Mouse (Mus musculus) thymus, postnatal 25 days (tissue): ENCODE data around the gene Saxo1.

Source experiments
- DNase-seq: peaks from one replicate; pipeline ENCODE4 v3.0.0; 2022

The Saxo1 gene

DNA sequence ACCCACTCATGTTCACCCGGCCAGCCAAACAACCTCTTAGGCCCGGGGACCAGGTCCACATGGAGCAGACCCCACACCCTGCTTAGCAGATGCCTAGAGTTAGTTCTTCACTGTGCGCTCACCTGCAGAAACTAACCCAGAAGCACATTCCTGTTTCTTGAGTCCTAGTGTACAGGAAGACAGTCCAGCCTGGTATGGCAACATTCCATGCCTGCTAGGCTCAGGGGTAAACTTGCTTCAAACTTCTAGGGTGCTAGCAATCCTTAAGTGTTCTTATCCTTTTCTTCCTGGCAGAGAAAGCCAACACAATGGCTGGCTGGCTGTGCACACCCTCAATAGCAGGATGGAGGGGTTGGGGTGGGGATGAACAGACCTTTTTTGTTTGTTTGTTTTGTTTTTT, 147.2 kb downstream of the Saxo1 start:
- DNase-seq = no peak

DNA sequence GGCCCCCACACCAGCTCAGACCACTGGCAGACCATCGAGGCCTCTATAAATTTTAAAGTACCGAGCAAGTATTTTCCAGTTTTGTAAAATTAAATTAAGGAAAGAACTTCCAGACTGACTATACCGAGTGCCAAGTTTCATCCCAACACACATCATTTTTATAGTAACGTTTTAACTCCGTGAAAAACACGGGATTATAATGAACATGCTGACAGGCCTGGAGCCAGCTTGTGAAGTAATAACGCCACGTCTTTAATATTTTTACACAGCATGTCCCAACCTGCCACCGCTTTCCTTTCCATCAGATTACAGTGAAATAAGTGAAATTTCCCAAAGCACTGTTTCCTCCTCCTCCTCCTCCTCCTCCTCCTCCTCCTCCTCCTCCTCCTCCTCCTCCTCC, 149.7 kb downstream of the Saxo1 start:
- no peak for DNase-seq

DNA sequence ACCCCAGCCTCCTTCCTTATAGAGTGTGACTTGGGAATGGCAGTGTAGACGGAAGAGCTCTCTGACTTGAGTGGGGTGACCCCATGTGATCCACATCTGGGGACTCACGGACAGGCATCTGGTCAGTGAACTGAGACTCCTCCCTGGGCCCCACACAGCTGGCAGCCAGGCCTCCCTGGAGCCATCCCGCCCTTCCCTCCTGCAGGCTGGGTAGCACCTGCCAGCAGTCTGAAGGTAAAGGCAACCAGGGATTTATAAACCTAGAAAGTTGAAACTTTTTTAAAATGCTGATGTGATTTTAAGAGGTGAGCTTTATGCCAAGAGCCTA, 151.0 kb downstream of the Saxo1 start:
- DNase-seq = no peak

DNA sequence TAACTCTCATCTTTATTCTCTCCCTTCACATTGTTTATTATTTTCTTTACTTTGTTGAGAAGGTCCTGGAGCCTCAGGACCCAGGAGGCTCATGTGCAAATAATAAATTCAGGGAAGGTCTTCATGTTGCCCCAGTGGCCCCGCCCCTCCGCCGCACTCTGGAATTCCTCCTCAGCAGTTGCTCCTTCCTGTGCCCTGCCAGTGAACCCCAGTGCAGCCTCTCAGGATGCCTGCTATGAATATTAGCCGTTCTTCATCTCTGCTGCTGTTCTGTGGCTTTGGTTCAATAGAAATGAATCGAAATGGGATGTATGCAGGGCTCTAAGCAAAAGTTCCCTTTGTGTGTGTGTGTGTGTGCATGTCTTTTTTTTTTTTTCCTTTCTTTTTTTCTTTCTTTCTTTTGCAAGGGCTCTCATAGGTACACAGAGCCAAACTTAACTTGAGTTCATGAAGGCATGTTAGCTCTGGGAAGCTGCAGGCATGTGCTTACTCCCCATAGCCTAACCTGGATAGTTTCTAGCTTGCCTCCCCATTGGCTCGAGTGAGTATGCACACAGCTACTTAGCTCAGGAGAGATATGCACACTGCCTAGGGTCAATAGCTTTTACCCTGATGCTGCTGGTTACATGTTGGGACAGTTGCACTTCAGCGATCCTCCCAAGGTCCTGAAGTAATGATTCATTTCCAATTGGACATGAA, 151.5 kb downstream of the Saxo1 start:
- DNase-seq = no peak

DNA sequence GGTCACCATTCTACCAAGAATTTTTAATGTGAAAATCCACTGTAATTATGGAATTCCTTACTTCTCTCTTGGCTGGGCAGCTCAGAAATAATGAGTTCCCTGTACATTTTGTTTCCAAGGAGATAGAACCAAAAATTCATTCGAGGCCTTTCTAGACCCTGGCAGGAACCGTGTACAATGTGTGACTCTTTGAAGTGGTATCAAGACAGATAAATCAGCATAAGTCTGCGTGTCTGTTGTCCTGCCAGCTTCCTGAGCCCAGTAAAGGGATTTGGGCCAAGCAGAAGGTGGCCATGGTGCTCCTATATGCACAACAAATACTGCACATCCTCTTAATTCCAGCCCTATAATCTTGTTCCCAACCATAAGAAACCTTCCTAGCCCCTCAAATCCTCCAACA, 157.0 kb downstream of the Saxo1 start:
- DNase-seq = no peak

DNA sequence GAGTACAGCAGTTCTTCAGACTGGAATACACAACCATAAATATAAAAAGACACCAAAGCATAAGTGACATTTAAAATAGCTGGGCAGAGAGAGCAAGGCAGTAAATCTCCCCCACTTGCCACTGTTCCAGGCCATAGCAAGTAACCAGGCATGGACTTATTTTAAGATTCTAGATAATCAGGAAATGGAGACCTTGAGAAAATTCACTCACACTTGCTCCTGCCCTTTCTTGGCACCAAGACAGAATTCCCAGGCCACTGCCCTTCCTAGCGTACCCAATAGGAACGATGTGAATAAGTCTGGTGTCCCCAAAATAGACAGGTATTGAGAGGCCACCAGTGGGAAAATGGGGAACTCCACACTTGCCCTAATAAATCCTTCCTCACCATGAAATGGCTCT, 160.7 kb downstream of the Saxo1 start:
- DNase-seq = no peak

DNA sequence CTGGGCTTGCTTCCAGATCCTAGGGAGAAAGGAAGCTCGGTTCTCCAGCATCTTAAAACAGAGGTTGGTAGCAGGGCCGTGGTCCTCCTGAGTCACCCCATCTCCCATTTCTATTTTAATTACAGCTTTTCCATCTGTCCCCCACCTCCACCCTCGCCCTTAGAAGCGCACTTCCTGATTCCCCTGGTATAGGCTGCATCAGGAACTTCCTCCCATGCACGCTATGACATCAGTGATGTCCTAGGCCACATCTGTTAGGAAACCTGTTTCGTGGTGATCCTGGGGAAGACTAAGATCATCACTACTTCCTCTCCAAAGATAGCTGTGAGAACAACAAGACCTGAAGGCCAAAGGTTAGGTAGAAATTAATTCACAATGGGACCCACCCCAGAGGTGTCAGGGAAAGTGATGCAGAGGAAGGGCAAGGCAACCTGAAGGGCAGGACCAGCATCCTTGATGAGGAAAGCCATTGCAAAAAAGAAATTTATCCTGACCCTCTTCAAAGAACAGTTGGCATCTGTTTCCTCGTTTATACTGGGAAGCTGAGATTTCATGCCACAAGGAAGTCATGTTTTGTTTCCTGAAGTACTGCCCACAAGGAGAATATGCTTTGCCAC, 161.3 kb downstream of the Saxo1 start:
- no peak for DNase-seq

DNA sequence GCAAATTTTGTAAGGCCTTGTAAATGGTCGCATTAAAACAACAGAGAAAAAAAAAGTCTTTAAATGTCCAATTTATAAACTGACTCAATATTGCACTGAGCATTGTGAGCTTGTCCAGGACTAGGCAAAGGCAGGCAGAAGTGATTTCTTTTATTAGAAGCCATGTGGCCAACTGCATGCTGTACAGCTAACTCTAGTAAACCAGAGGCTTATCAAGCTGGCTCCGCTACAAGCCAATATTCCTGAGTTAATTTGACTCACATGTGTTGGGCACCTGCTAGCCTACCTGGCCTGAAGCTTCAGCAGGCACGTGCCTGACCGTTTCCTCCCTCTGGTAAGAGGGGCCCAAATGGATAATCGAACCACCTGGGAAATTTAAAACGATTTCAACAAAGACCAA, 162.5 kb downstream of the Saxo1 start:
- no peak for DNase-seq
